Mouse (Mus musculus) ES-Bruce4 (cell line): ENCODE data around the gene Gnao1.

ENCODE experiments used
- CTCF ChIP-seq: IDR thresholded peaks from one replicate; pipeline ENCODE4 v1.8.1; 2011; ENCODE audit warnings: low read depth, low read length
- POLR2A ChIP-seq: IDR thresholded peaks from one replicate; pipeline ENCODE4 v1.8.1; 2011; ENCODE audit warnings: low read length; ENCODE audit not compliant: insufficient read depth

DNA sequence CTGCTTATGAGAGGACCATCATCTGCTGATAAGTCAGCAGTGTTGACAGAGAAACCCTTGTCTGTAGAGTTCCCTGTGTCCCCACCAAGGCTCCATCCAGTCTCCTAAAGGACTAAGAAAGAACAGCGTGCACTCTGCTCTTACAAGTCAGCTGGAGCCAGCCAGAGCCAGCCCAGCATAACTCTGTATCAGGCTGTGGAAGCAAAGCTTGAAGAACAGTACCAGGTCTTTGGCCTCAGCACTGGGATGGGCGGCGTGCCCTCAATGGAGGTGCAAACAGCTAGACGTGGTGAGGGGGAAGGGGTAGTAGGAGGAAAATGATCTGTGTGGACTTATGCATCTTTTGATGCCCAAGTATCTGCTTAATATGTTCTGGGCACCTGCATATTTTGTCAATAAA lies 32.8 kb downstream of the Gnao1 start:
- TF ChIP-seq CTCF: no peak
- TF ChIP-seq POLR2A: no peak
